Mouse (Mus musculus) megakaryocyte, adult 5-6 weeks (primary cell): ENCODE results near the gene Bcl2l14. TPM values are rescaled to one million over a fixed set of nuclear protein-coding genes. Genes with fewer than 3 reads are reported as not detected.

Experiments used
- ATAC-seq: 2 replicates; pipeline ENCODE4 v1.8.0; 2016; ENCODE audit warnings: mild to moderate bottlenecking, inconsistent platforms; ENCODE audit not compliant: poor library complexity, severe bottlenecking
- total RNA-seq, 2 experiments: library from RNA; stranded (forward) in 1 of 2; stranded (reverse) in 1 of 2; fragments of 153-499, 151-499 nt in 1 of 2; fragments of 221-1000, 200-1000 nt in 1 of 2; gene quantifications; 2 replicates each; pipeline versions ENCODE4 v1.2.3 to v1.2.4; 2015 to 2017

Bcl2l14 gene
- total RNA-seq, 2 experiments from 2014 or later, result 0.22 to 1.4 TPM

- ATAC-seq, result no peak
Observed at GRCm38 (mm10) chr6:134441716-134442115, 45.6 kb downstream of the Bcl2l14 start.

- no peak for ATAC-seq
Observed at GRCm38 (mm10) chr6:134442219-134442618, 46.1 kb downstream of the Bcl2l14 start.

GRCm38 (mm10) chr6:134443198-134443904 lies 47.2 kb downstream of the Bcl2l14 start:
- ATAC-seq, result no peak

- ATAC-seq, result no peak
Observed at GRCm38 (mm10) chr6:134443925-134444324, 47.8 kb downstream of the Bcl2l14 start.

- no peak for ATAC-seq
Observed at GRCm38 (mm10) chr6:134448451-134448850, 52.3 kb downstream of the Bcl2l14 start.

- no peak for ATAC-seq
Observed at GRCm38 (mm10) chr6:134449958-134450357, 53.8 kb downstream of the Bcl2l14 start.

GRCm38 (mm10) chr6:134450661-134451119 lies 54.6 kb downstream of the Bcl2l14 start:
- no peak for ATAC-seq

- 0 out of 2 replicates have a peak, but pooled peaks have one; percentile 38 for ATAC-seq
Observed at GRCm38 (mm10) chr6:134454093-134454492, 58.0 kb downstream of the Bcl2l14 start.

GRCm38 (mm10) chr6:134458376-134458775 lies 62.3 kb downstream of the Bcl2l14 start:
- ATAC-seq, result no peak

GRCm38 (mm10) chr6:134461175-134461574 lies 65.1 kb downstream of the Bcl2l14 start:
- ATAC-seq, result peak; percentile 67

GRCm38 (mm10) chr6:134466671-134467229 lies 70.6 kb downstream of the Bcl2l14 start:
- no peak for ATAC-seq

- no peak for ATAC-seq
Observed at GRCm38 (mm10) chr6:134469297-134469696, 73.2 kb downstream of the Bcl2l14 start.

- ATAC-seq, result peak; percentile 57
Observed at GRCm38 (mm10) chr6:134470857-134471256, 74.7 kb downstream of the Bcl2l14 start.

GRCm38 (mm10) chr6:134473143-134473561 lies 77.0 kb downstream of the Bcl2l14 start:
- ATAC-seq, result no peak

- ATAC-seq, result no peak
Observed at GRCm38 (mm10) chr6:134479481-134479880, 83.4 kb downstream of the Bcl2l14 start.

GRCm38 (mm10) chr6:134486318-134486717 lies 90.2 kb downstream of the Bcl2l14 start:
- no peak for ATAC-seq

Other genes starting within 250 kb of the Bcl2l14 start
- gene Lrp6, start 170.6 kb downstream of the Bcl2l14 start, total RNA-seq (2015), result 15.0 and 15.5 TPM in 2 replicates
- gene Lrp6, start 170.6 kb downstream of the Bcl2l14 start, total RNA-seq (2017), result 18.3 and 25.7 TPM in 2 replicates
- 1.6 and 4.0 TPM in 2 replicates for gene Mansc1, start 236.2 kb downstream of the Bcl2l14 start, total RNA-seq (2015)
- gene Mansc1, start 236.2 kb downstream of the Bcl2l14 start, total RNA-seq (2017), result 0.81 and 1.5 TPM in 2 replicates
- gene Borcs5, start 243.2 kb downstream of the Bcl2l14 start, total RNA-seq (2015), result 13.9 and 15.3 TPM in 2 replicates
- gene Borcs5, start 243.2 kb downstream of the Bcl2l14 start, total RNA-seq (2017), result 11.6 and 15.5 TPM in 2 replicates